Mouse (Mus musculus) lung, adult 2 months (tissue): ENCODE results near the gene Sbpl. TPM values are rescaled to one million over a fixed set of nuclear protein-coding genes. Genes with fewer than 3 reads are reported as not detected.

ENCODE experiments used
- polyA plus RNA-seq: library from polyadenylated mRNA; depleted of rRNA; stranded (reverse); fragments of >200 nt; gene quantifications from 2 replicates; pipeline ENCODE4 v1.2.3, GENCODE M21; 2012; rRNA removed

Sbpl gene
- polyA plus RNA-seq, 1 experiment = not detected

Other genes starting within 250 kb of the Sbpl start
- not detected in 2 replicates for gene 1520401A03Rik, start 232.5 kb downstream of the Sbpl start, polyA plus RNA-seq
- gene Pkmyt1, start 228.9 kb downstream of the Sbpl start, polyA plus RNA-seq = 21.8 and 25.3 TPM in 2 replicates
- 59.8 and 63.5 TPM in 2 replicates for gene Paqr4, start 214.4 kb downstream of the Sbpl start, polyA plus RNA-seq
- gene Kremen2, start 209.4 kb downstream of the Sbpl start, polyA plus RNA-seq = 0.81 and 1.1 TPM in 2 replicates
- 37.1 and 39.1 TPM in 2 replicates for gene Flywch1, start 183.7 kb downstream of the Sbpl start, polyA plus RNA-seq
- 8.0 and 8.8 TPM in 2 replicates for gene Flywch2, start 169.2 kb downstream of the Sbpl start, polyA plus RNA-seq
- gene Srrm2, start 164.7 kb downstream of the Sbpl start, polyA plus RNA-seq = 538 and 681 TPM in 2 replicates
- gene Elob, start 126.1 kb downstream of the Sbpl start, polyA plus RNA-seq = 470 and 498 TPM in 2 replicates
- not detected in 2 replicates for gene Prss33, start 119.2 kb downstream of the Sbpl start, polyA plus RNA-seq
- gene Prss32, start 111.4 kb downstream of the Sbpl start, polyA plus RNA-seq = 5.1 TPM in 1 of 2 replicates, not detected in the other
- gene Prss41, start 111.1 kb downstream of the Sbpl start, polyA plus RNA-seq = 0.66 and 0.78 TPM in 2 replicates
- not detected in 2 replicates for gene Prss21, start 87.2 kb downstream of the Sbpl start, polyA plus RNA-seq
- not detected in 2 replicates for gene Dcpp1, start 74.4 kb downstream of the Sbpl start, polyA plus RNA-seq
- gene Dcpp2, start 74.4 kb downstream of the Sbpl start, polyA plus RNA-seq = not detected in 2 replicates
- gene Dcpp3, start 37.8 kb downstream of the Sbpl start, polyA plus RNA-seq = not detected in 2 replicates
- not detected in 2 replicates for gene Sbp, start 13.6 kb downstream of the Sbpl start, polyA plus RNA-seq
- 1.5 and 2.7 TPM in 2 replicates for gene Prss30, start 25.3 kb upstream of the Sbpl start, polyA plus RNA-seq
- gene Prss22, start 42.8 kb upstream of the Sbpl start, polyA plus RNA-seq = 0.11 and 0.96 TPM in 2 replicates
- gene Prss27, start 82.9 kb upstream of the Sbpl start, polyA plus RNA-seq = 0.24 and 12.9 TPM in 2 replicates
- gene Kctd5, start 118.2 kb upstream of the Sbpl start, polyA plus RNA-seq = 28.4 and 30.3 TPM in 2 replicates
- gene Pdpk1, start 195.7 kb upstream of the Sbpl start, polyA plus RNA-seq = 16.4 and 19.8 TPM in 2 replicates
- 58.3 and 58.8 TPM in 2 replicates for gene Amdhd2, start 208.5 kb upstream of the Sbpl start, polyA plus RNA-seq
- 880 and 1,077 TPM in 2 replicates for gene Atp6v0c, start 214.4 kb upstream of the Sbpl start, polyA plus RNA-seq